Mouse (Mus musculus) small intestine, adult 2 months (tissue): Measurements from ENCODE around the gene Gm9774.

Experiments used
- CTCF ChIP-seq: fragments of 200-500 bp; IDR thresholded peaks from 2 replicates; pipeline ENCODE4 v1.5.1; 2012; ENCODE audit warnings: low read depth, mild to moderate bottlenecking, control low read depth, inconsistent platforms, low read length, moderate library complexity, mixed read lengths; ENCODE audit not compliant: insufficient replicate concordance, insufficient read length; ENCODE audit errors: extremely low read depth
- POLR2A ChIP-seq: fragments of 200-500 bp; IDR thresholded peaks from 2 replicates; pipeline ENCODE4 v1.6.1; 2012; ENCODE audit warnings: low read depth, mild to moderate bottlenecking, control low read depth, inconsistent platforms, low read length, moderate library complexity

DNA sequence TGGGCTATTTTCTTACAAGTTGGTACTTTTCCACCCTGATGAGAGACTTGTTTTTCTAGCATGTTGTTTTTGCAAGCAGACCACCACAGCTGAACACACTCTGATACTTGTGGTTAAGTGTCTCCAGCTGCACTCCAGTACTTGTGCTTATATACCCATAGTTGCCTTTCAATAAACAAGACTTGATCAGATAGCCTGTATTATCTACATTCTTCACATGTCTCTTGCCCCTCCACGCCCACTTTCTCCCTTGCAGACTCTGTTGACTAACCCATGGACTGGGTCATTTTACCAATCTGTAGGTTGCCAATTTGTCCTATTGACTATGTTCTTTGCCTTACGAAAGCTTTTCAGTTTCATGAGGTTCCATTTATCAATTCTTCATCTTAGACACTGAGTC, 40.9 kb upstream of the Gm9774 start:
- no peak for TF ChIP-seq CTCF
- TF ChIP-seq POLR2A = no peak
